Mouse (Mus musculus) MEL (cell line): ENCODE measurements around the gene 4930535I16Rik. TPM values are rescaled to one million over a fixed set of nuclear protein-coding genes. Genes with fewer than 3 reads are reported as not detected.

Experiments used
- DNase-seq: peaks from one replicate; pipeline ENCODE4 v3.0.0; 2011; ENCODE audit warnings: low read depth, low spot score
- H3K27ac ChIP-seq: 2 replicates; pipeline ENCODE4 v1.5.1; 2012; ENCODE audit warnings: low read depth, mild to moderate bottlenecking, control low read depth, low read length, moderate library complexity; ENCODE audit not compliant: control insufficient read depth
- H3K27me3 ChIP-seq, 2 experiments: fragments of 150-350 bp in 1 of 2; sonication (generic) in 1 of 2; 2 replicates each; pipeline ENCODE4 v1.6.1; 2012; ENCODE audit warnings: low read length in 2 of 2, mild to moderate bottlenecking in 2 of 2, improper control_type of control experiment in 1 of 2, moderate library complexity in 1 of 2; ENCODE audit not compliant: insufficient read depth in 2 of 2, control insufficient read depth in 1 of 2
- H3K36me3 ChIP-seq, 2 experiments: 2 replicates each; pipeline ENCODE4 v1.6.1; 2012 to 2014; ENCODE audit warnings: low read length in 2 of 2, improper control_type of control experiment in 1 of 2, inconsistent platforms in 1 of 2, mild to moderate bottlenecking in 1 of 2; ENCODE audit not compliant: insufficient read depth in 2 of 2, control insufficient read depth in 1 of 2
- H3K4me1 ChIP-seq, 2 experiments: fragments of 150-350 bp in 1 of 2; sonication (generic) in 1 of 2; 2 replicates each; pipeline ENCODE4 v1.6.1; 2012; ENCODE audit warnings: low read length in 2 of 2, improper control_type of control experiment in 1 of 2, mild to moderate bottlenecking in 1 of 2; ENCODE audit not compliant: insufficient read depth in 2 of 2, control insufficient read depth in 1 of 2
- H3K4me3 ChIP-seq, 2 experiments: fragments of 150-350 bp in 1 of 2; sonication (generic) in 1 of 2; 2 replicates each; pipeline ENCODE4 v1.5.1; 2012; ENCODE audit warnings: low read depth in 2 of 2, low read length in 2 of 2, mild to moderate bottlenecking in 2 of 2, moderate library complexity in 2 of 2, control low read depth in 1 of 2, improper control_type of control experiment in 1 of 2; ENCODE audit not compliant: control insufficient read depth in 1 of 2, insufficient read depth in 1 of 2
- H3K79me2 ChIP-seq: 2 replicates; pipeline ENCODE4 v1.6.1; 2012; ENCODE audit warnings: mild to moderate bottlenecking, low read length, moderate library complexity; ENCODE audit not compliant: control insufficient read depth, poor library complexity, insufficient read depth
- H3K9ac ChIP-seq: 2 replicates; pipeline ENCODE4 v1.6.1; 2012; ENCODE audit warnings: low read depth, mild to moderate bottlenecking, control low read depth, low read length, moderate library complexity; ENCODE audit not compliant: control insufficient read depth, poor library complexity, severe bottlenecking
- H3K9me3 ChIP-seq: fragments of 150-350 bp; sonication (generic); replicated peaks from 2 replicates; pipeline ENCODE4 v1.6.1; 2012; ENCODE audit warnings: mild to moderate bottlenecking, low read length, improper control_type of control experiment, moderate library complexity; ENCODE audit not compliant: insufficient read depth
- CTCF ChIP-seq, 3 experiments: IDR thresholded peaks in 2 of 3; conservative IDR thresholded peaks in 1 of 3; 2 replicates each; pipeline ENCODE4 v1.5.1; 2011 to 2012; ENCODE audit warnings: low read length in 3 of 3, low read depth in 2 of 3, mild to moderate bottlenecking in 2 of 3, improper control_type of control experiment in 1 of 3, inconsistent platforms in 1 of 3, mixed read lengths in 1 of 3, moderate library complexity in 1 of 3; ENCODE audit not compliant: control insufficient read depth in 1 of 3, insufficient read depth in 1 of 3, poor library complexity in 1 of 3, severe bottlenecking in 1 of 3
- E2F4 ChIP-seq: IDR thresholded peaks from 2 replicates; pipeline ENCODE4 v1.6.1; 2011; ENCODE audit warnings: low read depth, low read length, improper control_type of control experiment, borderline replicate concordance
- EP300 ChIP-seq, 2 experiments: IDR thresholded peaks; 2 replicates each; pipeline ENCODE4 v1.6.1; 2011; ENCODE audit warnings: improper control_type of control experiment in 2 of 2, low read length in 2 of 2, low read depth in 1 of 2, mild to moderate bottlenecking in 1 of 2
- ETS1 ChIP-seq: IDR thresholded peaks from 2 replicates; pipeline ENCODE4 v1.6.1; 2012; ENCODE audit warnings: low read depth, mild to moderate bottlenecking, inconsistent platforms, low read length, improper control_type of control experiment, moderate library complexity
- HCFC1 ChIP-seq: IDR thresholded peaks from 2 replicates; pipeline ENCODE4 v1.6.1; 2012; ENCODE audit warnings: low read depth, mild to moderate bottlenecking, inconsistent platforms, low read length, improper control_type of control experiment, moderate library complexity
- MAFK ChIP-seq: IDR thresholded peaks from 2 replicates; pipeline ENCODE4 v1.6.1; 2011; ENCODE audit warnings: low read depth, mild to moderate bottlenecking, low read length, improper control_type of control experiment, borderline replicate concordance
- MAZ ChIP-seq: IDR thresholded peaks from 2 replicates; pipeline ENCODE4 v1.6.1; 2012; ENCODE audit warnings: low read depth, mild to moderate bottlenecking, inconsistent platforms, low read length, improper control_type of control experiment
- MXI1 ChIP-seq: IDR thresholded peaks from 2 replicates; pipeline ENCODE4 v1.6.1; 2011; ENCODE audit warnings: mild to moderate bottlenecking, low read depth, low read length, improper control_type of control experiment
- MYC ChIP-seq: IDR thresholded peaks from 2 replicates; pipeline ENCODE4 v1.6.1; 2011; ENCODE audit warnings: low read depth, mild to moderate bottlenecking, low read length, improper control_type of control experiment, moderate library complexity
- NELFE ChIP-seq: IDR thresholded peaks from 2 replicates; pipeline ENCODE4 v1.6.1; 2011; ENCODE audit warnings: low read depth, low read length, improper control_type of control experiment
- NRF1 ChIP-seq: IDR thresholded peaks from 2 replicates; pipeline ENCODE4 v1.6.1; 2014; ENCODE audit warnings: low read depth, mild to moderate bottlenecking, inconsistent platforms, low read length, improper control_type of control experiment, moderate library complexity; ENCODE audit not compliant: poor library complexity, insufficient read depth, severe bottlenecking
- RAD21 ChIP-seq: IDR thresholded peaks from 2 replicates; pipeline ENCODE4 v1.6.1; 2011; ENCODE audit warnings: mild to moderate bottlenecking, low read depth, low read length, improper control_type of control experiment
- RCOR1 ChIP-seq: IDR thresholded peaks from 2 replicates; pipeline ENCODE4 v1.6.1; 2012; ENCODE audit warnings: low read depth, mild to moderate bottlenecking, inconsistent platforms, low read length, improper control_type of control experiment
- SIN3A ChIP-seq: IDR thresholded peaks from 2 replicates; pipeline ENCODE4 v1.6.1; 2012; ENCODE audit warnings: low read length, improper control_type of control experiment, inconsistent platforms
- SMC3 ChIP-seq: IDR thresholded peaks from 2 replicates; pipeline ENCODE4 v1.6.1; 2011; ENCODE audit warnings: low read depth, low read length, improper control_type of control experiment
- TBP ChIP-seq: IDR thresholded peaks from 2 replicates; pipeline ENCODE4 v1.8.0; 2011; ENCODE audit warnings: low read depth, low read length, improper control_type of control experiment
- USF2 ChIP-seq, 2 experiments: IDR thresholded peaks; 2 replicates each; pipeline ENCODE4 v1.6.1; 2011 to 2012; ENCODE audit warnings: improper control_type of control experiment in 2 of 2, low read length in 2 of 2, borderline replicate concordance in 1 of 2, inconsistent platforms in 1 of 2, low read depth in 1 of 2, mild to moderate bottlenecking in 1 of 2; ENCODE audit not compliant: insufficient read depth in 1 of 2
- ZC3H11A ChIP-seq: IDR thresholded peaks from 2 replicates; pipeline ENCODE4 v1.6.1; 2012; ENCODE audit warnings: low read depth, mild to moderate bottlenecking, inconsistent platforms, low read length, improper control_type of control experiment
- ZKSCAN1 ChIP-seq: IDR thresholded peaks from 2 replicates; pipeline ENCODE4 v1.6.1; 2012; ENCODE audit warnings: low read depth, mild to moderate bottlenecking, inconsistent platforms, low read length, improper control_type of control experiment, moderate library complexity
- ZMIZ1 ChIP-seq: IDR thresholded peaks from 2 replicates; pipeline ENCODE4 v1.6.1; 2012; ENCODE audit warnings: low read depth, mild to moderate bottlenecking, inconsistent platforms, low read length, improper control_type of control experiment, moderate library complexity
- ZNF384 ChIP-seq: IDR thresholded peaks from 2 replicates; pipeline ENCODE4 v1.6.1; 2012; ENCODE audit warnings: low read depth, mild to moderate bottlenecking, inconsistent platforms, low read length, improper control_type of control experiment
- polyA plus RNA-seq, 2 experiments: library from polyadenylated mRNA; stranded (reverse) in 1 of 2; unstranded in 1 of 2; fragments of >175 nt in 1 of 2; fragments of >200 nt in 1 of 2; gene quantifications; 2 replicates each; pipeline versions ENCODE4 v1.2.1 to v1.2.4; 2012; ENCODE audit warnings: low replicate concordance in 2 of 2, low read depth in 1 of 2; ENCODE audit not compliant: insufficient read length in 2 of 2, insufficient read depth in 1 of 2, missing spikeins in 1 of 2
- total RNA-seq: library from RNA; depleted of rRNA; stranded (reverse); fragments of 300-350 nt; gene quantifications from 2 replicates; pipeline ENCODE4 v1.2.3, GENCODE M21; 2012

The 4930535I16Rik gene
- total and polyA plus RNA-seq, 3 experiments = 1.3 TPM; not detected in 2

DNA sequence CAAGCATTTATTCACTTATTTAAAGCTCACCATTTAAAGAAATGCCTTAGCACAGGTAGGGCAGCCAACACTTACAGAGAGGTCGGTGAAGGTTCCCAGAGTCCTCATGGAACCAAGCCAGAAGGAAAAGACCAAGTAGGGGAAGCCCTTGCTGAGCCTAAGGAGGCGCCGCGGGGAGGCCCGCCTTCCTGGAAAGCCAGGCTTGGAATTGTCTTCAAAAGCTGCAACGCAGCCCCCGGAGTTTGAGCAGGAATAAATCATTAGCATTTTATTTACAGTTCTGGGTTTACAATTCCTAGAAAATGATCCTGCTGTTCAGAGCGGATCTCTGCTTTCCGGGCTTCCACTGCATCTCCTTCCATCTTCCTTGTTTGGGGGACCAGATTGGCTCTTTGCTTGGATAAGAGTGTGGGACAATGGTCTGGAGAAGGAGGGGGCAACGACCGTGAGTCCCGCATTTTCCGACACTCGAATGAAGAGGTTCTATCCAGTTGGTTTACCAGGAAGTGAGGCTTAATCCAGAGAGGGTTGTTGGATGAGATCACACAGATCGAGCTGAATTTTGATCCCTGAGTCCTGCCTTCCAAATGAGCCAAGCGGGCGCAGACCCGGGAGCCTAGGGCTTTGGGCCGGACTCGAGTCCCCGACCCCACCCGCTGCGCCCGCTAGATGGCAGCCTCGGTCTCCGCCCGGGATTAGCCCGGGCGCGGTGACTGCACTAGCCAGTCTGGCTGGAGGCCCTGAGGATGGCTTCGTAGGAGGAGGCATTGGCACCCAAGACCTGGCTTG lies 39.1 kb upstream of the 4930535I16Rik start:
- H3K36me3 ChIP-seq = peaks cover 0 to 3% of the 10 kb centered on the region in 2 experiments; a peak in 1 of 4 replicates
- TF ChIP-seq ZC3H11A = peak; percentile 46
- no peak for TF ChIP-seq MAFK
- no peak for TF ChIP-seq MAZ
- TF ChIP-seq SMC3 = peak; percentile 75
- TF ChIP-seq RAD21 = peak; percentile 81
- peak; percentile 60 to 97 (median 84) for TF ChIP-seq CTCF (IDR thresholded peaks at IDR 0.05 in 2 of 3, conservative IDR thresholded peaks at IDR 0.05 in 1 of 3; ENCODE audit: control insufficient read depth in 1 of 3, insufficient read depth in 1 of 3, low read depth in 2 of 3, low read length in 3 of 3, poor library complexity in 1 of 3, severe bottlenecking in 1 of 3)
- H3K79me2 ChIP-seq = no peaks in the 10 kb centered on the region
- H3K9ac ChIP-seq = no peak overlapping the region
- peak; percentile 59 for DNase-seq
- H3K27me3 ChIP-seq = no peaks in the 10 kb centered on the region; a peak in 1 of 4 replicates
- no peaks in the 10 kb centered on the region for H3K9me3 ChIP-seq
- H3K4me1 ChIP-seq = peaks cover 0 to 4% of the 10 kb centered on the region in 2 experiments; a peak in 1 of 4 replicates
- no peak overlapping the region for H3K4me3 ChIP-seq
- no peak overlapping the region for H3K27ac ChIP-seq

GRCm38 (mm10) chr4:123952059-123952458 lies 34.2 kb upstream of the 4930535I16Rik start:
- 0 out of 2 replicates have a peak, but pooled peaks have one; percentile 38 for TF ChIP-seq MYC
- peak; percentile 53; the same call in 1 of the 2 replicates for TF ChIP-seq MXI1
- no peak for TF ChIP-seq ZNF384
- TF ChIP-seq, all 39 proteins: peak for 2
- no peaks in the 10 kb centered on the region; a peak in 1 of 4 replicates for H3K27me3 ChIP-seq
- no peaks in the 10 kb centered on the region for H3K4me1 ChIP-seq
- H3K79me2 ChIP-seq = no peaks in the 10 kb centered on the region
- no peaks in the 10 kb centered on the region; a peak in 1 of 4 replicates for H3K36me3 ChIP-seq
- H3K4me3 ChIP-seq = peak overlapping the region; percentile 50 to 58
- peak; percentile 64 for DNase-seq
- H3K9me3 ChIP-seq = no peaks in the 10 kb centered on the region
- no peak overlapping the region for H3K27ac ChIP-seq
- H3K9ac ChIP-seq = no peak overlapping the region

GRCm38 (mm10) chr4:123949649-123950048 lies 31.8 kb upstream of the 4930535I16Rik start:
- Histone ChIP-seq H3K9me3 (no peaks in the 10 kb centered on the region), H3K27ac (no peak overlapping the region), H3K27me3 (no peaks in the 10 kb centered on the region; a peak in 2 of 4 replicates), H3K4me1 (no peaks in the 10 kb centered on the region), H3K36me3 (no peaks in the 10 kb centered on the region; a peak in 1 of 4 replicates), H3K9ac (no peak overlapping the region), H3K4me3 (no peak overlapping the region), H3K79me2 (no peaks in the 10 kb centered on the region)
- DNase-seq = no peak
- TF ChIP-seq USF2 (IDR thresholded peaks at IDR 0.05; ENCODE audit: borderline replicate concordance in 1 of 2, insufficient read depth in 1 of 2, low read depth in 1 of 2, low read length in 2 of 2) (no peak), HCFC1 (no peak), E2F4 (no peak), SIN3A (no peak), RCOR1 (no peak), ZMIZ1 (no peak), ETS1 (no peak), EP300 (IDR thresholded peaks at IDR 0.05; ENCODE audit: low read depth in 1 of 2, low read length in 2 of 2) (no peak), NRF1 (no peak), MAFK (no peak), NELFE (no peak), TBP (no peak), ZKSCAN1 (no peak)
